Mouse (Mus musculus) inflammation-experienced regulatory T-cells, adult 6 months (primary cell): Measurements from ENCODE around the gene Cad. TPM values are rescaled to one million over a fixed set of nuclear protein-coding genes. Genes with fewer than 3 reads are reported as not detected.

Experiments used
- ATAC-seq: one replicate; pipeline ENCODE4 v1.8.0; 2017
- polyA plus RNA-seq, 3 experiments: library from polyadenylated mRNA; unstranded; fragments of 100-300 nt; shearing (Covaris generic); gene quantifications; one replicate each; pipeline ENCODE4 v1.2.1; 2017

The Cad gene
- polyA plus RNA-seq, 3 experiments from 2014 or later, result 5.4 to 11.8 (median 7.8) TPM

DNA sequence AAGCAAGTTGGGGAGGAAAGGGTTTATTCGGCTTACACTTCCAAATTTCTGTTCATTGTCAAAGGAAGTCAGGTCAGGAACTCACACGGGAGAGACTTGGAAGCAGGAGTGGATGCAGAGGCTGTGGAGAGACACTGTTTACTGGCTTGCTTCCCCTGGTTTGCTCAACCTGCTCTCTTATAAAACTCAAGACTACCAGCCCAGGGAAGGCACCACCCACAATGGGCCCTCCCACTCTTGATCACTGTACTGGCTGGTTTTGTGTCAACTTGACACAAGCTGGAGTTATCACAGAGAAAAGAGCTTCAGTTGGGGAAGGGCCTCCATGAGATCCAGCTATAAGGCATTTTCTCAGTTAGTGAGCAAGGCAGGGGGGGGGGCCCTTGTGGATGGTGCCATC, 16.5 kb downstream of the Cad start:
- ATAC-seq, result no peak

DNA sequence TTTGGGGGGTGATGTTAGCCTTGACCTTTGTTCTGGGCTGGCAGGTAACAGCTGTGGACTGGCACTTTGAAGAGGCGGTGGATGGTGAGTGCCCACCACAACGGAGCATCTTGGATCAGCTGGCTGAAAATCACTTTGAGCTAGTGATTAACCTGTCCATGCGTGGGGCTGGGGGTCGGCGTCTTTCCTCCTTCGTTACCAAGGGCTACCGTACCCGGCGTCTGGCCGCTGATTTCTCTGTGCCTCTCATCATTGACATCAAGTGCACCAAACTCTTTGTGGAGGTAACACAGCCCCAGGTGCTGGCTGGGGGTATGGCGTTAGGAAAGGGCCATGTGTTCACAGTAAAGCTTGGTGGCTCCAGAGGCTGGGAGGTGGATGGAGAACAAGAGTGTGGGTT, 17.2 kb downstream of the Cad start:
- no peak for ATAC-seq

DNA sequence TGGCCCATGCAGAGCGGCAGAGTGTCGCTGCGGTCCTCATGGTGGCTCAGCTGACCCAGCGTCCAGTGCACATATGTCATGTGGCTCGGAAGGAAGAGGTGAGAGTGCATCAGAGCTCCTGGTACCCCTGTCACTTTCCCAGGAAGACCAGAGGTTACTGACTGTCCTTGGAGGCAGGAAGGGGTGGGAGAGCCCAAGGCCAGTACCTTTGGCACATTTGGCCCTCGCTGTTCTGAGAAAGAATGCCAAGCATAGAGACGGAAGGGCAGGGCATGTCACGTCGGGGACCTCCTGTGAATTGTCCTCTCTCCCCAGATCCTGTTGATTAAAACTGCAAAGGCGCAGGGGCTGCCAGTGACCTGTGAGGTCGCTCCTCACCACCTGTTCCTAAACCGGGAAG, 18.6 kb downstream of the Cad start:
- no peak for ATAC-seq

DNA sequence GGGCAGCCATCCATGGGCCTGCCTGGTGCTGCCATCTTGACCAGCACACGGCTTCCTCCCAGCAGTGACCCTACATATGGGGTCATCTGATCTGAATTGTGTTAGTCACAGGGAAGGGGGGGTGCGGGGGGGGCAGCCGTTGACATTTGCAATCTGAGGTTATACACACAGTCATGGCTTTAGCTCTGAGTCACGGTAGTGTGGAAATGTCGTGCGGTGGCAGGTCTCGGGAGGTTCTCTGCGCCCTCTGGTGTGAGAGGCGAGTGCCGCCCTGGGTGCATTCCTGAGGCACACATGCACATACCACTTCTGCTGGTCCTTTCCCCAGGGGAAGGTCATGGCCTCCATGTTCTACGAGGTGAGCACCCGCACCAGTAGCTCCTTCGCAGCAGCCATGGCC, 21.8 kb downstream of the Cad start:
- ATAC-seq, result no peak

DNA sequence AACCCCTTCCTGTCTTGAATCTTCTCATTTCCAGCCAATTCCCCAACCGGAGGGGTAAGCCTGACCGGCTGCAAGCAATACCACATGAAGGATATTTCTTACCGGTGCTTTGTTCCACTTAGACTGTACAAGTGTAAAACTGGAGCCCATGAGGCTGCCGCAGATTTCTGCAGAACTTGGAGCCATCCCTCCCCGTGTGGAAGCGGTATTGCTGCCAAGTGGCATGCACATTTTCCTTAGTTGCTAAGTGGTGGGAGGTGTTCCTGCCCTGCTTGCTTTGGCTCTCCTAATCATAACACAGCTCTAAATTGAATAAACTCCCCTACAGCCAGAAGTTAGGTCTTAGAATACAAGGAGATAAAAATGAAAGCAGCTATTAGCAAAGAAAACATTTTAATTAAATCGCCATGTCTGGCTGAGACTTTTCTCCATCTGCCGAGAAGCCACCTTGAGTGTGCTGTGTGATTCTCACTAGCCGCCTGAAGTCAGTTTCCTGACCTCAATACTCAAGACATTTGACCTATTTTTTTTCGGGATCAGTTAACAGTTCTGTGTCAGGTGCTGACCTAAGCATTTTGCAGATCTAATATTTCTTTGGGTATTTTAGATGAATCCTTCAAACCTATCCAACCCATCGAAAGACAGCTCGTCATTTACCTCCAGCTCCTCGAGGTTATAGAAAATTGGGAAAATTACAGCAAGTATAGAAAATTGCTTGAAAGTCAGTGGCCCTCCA, 25.6 kb downstream of the Cad start:
- ATAC-seq, result no peak

DNA sequence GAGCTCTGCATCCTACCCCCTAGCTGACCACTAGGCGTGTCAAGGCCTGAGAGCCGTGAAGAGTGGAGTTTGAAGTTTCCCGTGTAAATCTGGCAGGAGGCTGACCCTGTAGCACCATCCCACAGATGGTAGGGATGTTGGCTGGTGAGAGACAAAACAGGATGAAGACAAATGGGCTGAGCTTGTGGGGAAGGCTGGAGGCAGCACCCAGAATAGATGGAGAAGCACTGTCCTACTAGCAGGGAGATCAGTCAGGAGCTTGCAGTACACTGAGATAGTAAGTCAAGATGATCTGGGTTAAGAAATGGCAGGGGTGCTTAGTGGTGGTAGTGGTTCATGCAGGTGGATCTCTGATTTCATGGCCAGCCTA, 26.2 kb downstream of the Cad start:
- no peak for ATAC-seq

DNA sequence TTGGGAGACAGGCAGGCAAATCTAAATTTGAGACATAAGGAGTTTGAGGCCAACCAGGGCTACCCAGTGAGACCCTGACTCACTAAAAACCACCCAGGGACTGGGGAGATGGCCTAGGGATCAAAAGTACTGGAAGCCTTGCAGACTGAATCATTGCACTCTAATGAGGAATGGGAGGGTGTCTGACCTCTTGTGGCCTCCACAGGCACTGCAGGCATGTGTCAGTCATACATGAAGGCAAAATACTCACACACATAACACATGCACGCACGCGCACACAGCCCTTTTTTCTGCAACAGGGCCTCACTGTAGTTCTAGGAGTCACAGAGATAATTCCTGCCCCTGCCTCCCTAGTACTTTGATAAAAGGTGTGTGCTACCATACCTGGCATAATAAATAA, 26.8 kb downstream of the Cad start:
- peak; percentile 35 for ATAC-seq

DNA sequence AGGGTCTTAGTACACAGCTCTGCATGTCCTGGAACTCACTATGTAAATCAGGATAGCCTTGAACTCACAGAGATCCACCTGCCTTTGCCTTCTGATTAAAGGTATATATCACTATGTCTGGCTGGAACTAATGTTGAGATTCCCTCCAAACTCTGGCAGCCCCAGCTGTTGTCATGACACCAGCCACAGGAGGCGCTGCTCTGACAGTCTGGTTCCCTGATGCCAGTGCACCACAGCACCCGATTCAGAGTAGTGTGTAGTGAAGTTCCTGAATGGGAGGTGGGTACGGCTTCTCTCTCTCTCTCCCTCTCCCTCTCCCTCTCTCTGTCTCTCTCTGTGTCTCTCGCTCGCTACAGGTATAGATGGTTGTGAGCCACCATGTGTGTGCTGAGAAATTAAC, 27.8 kb downstream of the Cad start:
- no peak for ATAC-seq

DNA sequence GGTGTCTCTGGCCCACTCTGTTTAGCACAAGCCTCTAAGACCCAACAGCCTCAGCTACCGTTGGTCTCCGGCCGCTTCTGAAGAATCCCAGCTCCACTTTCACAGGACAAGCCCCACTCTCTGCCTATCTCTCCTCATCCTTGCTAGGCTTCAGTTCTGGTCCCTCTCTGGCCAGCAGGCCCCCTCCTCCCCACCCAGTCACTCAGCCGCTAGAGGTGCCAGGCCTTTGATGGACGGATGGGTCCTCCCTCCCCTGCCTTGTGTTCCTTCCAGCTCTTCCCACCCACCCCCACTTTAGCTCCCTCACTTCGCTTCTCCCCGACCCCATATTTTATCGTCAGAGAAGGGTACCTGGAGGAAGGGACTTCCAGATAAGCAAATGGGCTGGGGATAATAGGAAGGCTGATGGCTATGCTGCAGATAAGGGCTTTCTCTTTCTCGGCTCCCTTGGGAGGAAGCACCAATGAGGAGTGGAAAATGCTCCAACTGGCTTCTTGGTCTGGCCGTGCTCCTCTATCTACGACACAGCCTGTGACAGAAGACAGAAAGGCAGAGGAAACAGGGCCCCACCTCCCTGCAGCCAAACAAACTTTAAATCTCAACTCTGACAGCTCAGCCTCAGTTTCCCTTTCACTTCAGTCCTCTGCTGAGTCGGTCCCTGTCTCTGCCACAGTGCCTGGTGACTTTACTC, 28.5 kb downstream of the Cad start:
- no peak for ATAC-seq

DNA sequence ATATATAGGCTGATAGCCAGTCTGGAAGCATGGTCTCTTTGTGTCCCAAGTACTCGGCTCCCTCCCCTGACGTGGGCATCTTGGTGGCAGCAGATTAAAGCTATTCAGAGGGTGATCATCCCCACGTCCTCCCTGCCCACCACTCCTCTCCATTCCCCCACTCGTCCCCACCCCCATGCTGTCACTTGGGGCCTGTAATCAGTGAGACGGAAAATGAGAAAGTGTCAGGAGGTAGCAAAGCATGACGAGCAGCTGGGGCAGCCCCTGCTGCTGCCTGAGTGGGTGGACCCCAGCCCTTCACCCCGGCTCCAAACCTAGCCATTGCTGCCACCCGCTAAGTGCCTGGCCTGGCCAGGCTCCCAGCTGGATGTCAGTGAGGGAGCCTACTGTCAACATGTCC, 29.4 kb downstream of the Cad start:
- peak; percentile 50 for ATAC-seq

DNA sequence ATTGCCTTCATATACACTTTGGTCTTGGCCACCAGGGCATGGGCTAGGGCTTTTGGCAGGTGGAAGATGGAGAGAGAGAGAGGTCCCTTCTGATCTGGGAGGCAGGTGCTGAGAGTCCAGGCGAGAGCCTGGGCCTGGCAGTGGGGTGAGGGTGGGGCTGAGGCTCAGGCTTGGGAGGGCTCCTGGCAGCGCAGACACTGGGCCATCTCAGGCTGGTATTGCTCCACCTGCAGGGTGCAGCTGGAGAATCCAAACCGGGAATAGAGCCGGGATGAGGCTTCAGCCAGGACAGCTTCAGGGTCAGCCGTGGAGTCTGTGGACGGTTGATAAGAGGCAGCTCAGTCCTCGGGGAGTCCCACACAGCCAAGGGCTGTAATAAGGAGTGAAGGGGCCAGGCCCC, 32.0 kb downstream of the Cad start:
- ATAC-seq, result no peak

DNA sequence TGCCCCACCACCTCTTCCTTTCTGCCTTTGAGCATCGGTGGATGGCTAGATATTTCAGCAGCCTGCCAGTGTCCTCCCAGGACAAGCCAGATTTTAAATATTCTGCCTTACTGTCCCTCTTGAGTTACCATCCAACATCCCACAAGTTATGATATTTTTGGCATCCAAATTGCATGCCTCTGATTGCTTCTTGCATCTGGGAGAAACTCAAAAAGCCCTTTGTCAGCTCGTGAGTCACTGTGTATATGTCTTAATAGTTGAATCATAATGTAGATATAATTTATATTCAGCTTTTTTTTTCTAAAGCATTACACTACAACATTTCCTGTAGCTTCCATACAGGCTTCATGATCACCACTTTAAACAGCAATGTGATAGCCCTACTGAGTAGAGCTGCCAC, 32.6 kb downstream of the Cad start:
- ATAC-seq, result no peak

DNA sequence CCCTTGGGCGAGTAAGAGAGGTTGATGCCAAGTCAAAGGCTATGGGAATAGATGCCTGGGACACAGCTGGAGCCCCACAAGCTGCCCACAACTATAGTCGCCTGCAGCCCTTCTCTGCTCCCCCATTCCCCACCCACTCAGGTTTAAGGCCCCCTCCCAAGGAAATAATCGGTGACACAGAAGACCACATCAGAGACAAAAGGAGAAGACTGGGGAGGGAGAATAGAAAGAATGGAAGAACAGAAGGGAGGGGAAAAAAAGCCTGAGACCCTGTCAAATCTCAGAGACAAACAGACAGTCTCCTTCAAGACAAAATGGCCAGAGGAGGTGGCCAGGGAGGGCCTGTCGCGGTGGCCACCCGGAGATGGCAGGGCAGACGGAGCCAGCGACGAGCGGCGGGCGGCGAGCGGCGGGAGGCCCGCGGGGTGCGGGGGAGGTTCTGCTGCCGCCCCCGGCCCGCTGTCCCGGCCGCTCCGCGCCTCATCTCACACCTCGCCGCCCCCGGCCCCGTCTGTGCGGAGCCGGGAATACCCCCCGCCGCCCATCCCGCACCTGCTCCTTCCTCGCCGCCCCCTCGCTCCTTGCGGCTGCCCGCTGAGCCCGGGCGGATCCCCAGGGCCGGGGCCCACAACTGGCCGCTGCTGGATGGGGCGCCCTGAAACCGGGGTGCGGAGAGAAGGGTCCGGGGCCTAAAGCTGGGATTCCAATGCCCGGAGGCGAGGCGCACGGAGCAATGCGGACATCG, 37.8 kb downstream of the Cad start:
- ATAC-seq, result no peak

DNA sequence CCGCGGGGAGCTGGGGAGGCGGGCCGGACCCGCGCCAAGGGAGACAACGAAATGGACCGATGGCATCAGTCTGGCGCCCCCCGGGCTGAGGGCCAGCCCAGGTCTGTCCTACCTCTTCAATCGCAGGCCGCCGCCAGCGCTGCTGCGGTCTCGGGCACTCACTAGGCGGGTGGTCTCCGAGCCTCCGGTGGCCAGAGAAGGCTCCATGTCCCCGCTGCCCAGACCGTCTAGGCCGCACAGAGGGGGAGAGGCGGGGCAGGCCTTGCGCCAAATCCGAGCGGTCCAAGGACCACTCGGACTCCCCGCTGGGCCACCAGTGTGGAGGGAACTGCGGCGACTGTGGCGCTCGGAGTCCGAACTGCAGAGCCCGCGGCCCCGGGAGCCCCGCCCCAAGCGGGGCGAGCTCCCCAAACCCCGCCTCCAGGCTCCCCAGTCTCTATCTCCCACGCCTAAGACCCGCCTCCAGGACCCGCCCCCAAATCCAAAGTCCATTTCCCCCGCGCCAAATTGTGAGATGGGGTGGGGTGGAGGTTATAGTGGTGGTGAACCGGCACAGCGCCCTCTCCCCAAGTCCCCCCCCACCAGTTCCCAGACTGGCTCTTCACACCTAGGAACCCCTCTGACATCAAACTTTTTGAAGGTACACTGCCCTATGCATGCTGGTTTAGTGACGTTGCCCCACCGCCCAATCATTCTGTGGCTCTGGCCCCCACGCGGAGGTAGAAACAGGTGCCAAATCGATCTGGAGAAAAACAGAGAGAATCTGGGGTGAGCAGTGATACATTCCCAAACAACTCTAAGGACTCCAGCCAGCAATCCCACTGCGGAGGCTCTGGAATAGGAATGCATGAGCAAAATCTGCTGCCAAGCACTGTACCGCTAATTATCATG, 38.8 kb downstream of the Cad start:
- ATAC-seq, result no peak

DNA sequence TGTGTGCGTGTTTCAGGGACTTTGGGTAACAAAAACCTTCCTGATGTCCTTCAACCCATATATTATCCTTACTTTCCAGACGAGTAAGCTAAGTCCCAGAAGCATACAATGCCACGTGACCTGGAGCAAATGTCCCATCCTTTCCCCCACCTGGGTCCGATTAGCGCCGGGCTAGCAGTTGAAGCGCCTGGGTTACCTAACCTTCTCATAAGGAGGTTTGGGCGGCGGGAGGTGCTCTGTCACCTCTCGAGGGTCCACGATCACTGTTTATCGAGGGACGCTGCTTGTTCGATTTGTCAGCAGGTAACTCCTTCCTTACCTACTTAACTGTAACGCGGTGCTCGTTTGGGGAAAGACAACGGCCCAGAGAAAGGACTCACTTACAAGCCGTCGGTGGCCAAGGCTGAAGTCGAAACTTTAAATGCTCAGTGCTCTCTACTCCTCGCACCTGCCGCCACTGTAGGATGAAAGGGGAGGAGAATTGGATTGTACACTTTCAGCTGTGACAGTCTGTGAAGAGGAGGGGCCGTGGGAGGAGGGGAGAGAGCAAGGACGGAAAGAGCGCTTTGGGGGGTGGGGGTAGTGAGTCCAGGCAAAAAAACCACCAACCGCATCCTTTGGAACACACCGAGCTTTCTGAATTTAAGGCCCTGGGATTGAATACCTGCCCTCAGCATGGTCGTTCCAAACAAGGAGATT, 39.7 kb downstream of the Cad start:
- peak; percentile 35 for ATAC-seq

DNA sequence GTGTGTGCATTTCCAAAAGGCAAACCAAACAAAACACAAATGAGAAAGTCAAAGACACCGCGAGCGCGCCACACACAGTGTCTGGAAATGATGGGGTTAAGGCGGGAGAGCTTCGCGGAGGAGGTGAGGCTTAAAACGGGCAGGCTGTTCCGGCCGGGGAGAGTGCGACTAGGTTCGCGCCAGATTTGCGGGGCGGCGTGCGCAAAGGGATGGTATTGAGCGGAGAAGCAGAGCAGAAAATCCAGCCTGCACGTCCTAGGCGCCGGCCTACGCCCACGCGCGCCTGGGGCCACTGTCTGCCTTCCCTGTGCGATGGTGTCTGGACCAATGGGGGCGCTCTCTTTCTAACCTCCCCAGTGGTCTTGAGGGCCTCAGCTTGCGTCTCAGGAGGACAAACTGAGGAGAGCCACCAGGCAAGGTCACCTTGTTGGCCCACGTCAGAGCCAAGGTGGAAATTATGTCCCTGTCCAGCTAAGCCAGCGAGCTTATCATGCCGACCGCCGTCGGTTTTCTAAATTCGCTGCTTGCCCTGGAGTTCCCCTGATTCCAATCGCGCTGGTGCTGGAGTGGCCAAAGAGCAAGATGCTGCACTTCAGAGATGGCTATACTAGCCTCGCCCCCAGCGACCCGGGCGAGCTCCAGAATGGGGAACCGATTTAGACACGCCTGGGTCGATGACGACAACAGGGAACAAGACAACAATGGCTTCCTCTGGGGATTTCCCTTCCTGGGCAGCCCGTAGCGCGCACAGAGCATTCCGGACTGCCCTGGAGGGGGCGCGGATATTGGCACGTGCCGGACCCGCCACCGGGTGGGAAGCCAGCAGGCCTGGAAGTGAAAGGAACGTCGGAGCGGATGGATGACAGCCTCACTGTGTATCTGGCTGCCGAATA, 40.5 kb downstream of the Cad start:
- ATAC-seq, result peak; percentile 80

DNA sequence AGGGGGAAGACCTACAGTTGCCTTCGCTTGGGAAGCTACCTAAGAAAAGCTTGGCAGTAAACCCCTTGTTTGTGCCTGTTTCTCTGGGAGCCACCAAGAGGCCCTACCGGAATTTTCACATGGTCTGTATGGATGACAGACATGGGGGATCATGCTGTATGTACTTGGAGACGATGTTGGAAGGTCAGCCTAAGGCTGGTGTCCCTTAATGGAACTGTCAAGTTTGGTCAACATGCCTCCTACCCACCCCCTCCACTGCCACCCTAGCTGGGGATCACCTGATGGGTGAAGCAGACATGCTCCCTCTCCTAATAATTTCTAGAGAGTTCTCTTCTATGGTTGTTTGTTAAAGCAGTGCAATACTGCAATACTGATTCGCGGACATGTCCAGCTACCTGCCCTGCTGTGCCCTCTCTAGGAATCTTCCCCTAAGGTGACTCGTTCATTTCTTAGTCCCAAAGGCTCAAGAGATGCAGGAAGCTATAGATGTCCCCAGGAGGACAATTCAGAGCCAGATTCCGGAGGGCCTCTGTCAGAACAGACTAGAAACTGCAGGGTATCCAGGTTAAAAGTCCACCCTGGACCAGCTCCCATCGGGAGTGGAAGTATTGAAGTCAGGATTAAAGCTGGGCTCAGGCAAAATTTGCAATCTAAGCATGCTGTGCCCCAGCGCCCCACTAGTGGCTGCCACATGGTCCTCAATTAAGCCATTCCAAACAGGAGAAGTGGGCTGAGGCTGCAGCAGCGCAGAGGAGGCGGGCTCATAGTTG, 41.3 kb downstream of the Cad start:
- no peak for ATAC-seq

DNA sequence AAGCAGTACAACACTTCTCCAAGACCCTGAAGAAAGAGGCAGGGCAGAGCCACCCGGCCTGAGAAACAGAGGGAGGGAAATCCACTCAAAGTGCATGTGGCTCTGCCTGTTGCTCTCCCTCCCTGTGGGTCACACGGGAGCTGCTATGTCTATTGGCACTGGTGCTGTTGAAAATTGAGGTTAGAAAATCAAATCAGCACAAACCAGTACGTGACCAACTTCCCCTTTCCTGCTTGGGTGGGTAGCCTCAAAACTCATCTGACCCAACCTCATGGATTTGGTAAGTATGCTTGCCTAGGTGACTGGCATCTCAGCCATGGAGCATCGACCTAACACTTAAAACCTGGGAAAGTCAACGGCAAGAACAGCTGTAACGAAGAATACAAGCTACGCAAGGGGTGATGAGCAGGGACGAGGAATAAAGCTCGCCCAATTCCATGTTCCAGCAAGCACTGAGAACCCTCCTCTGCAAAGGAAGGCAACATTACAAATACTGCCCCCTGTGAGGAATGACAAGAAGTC, 51.3 kb downstream of the Cad start, which contains the start of gene Dnajc5g:
Dnajc5g (plus strand) TSS at position 472 of the 522 bp plus-strand sequence.
- ATAC-seq, result no peak

DNA sequence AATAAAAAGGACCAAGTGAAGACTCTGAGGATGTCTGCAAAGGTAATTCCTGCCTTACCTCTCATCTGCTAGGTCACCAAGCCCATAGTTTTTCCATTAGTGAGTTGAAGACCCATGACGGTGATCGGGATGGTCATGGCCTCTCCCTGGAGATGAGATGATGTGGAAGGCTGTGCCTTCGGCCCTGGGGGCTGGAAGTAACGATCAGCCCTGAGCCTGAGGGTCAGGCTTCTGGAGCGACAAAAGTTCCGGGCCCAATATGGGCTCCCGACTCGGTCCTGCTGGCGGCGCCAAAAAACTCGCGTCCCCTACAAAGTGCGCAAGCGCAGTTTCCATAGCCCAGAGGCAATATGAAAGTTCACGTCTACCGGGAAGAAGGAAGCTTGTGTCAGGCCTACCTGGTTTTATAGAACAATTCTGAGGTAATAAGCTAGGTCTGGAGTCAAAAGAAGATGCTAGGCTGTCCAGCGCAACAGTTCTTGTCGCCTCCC, 53.5 kb downstream of the Cad start, which contains the start of gene Slc30a3:
Slc30a3 (minus strand) TSS at position 238 of the 491 bp plus-strand sequence.
- no peak for ATAC-seq

DNA sequence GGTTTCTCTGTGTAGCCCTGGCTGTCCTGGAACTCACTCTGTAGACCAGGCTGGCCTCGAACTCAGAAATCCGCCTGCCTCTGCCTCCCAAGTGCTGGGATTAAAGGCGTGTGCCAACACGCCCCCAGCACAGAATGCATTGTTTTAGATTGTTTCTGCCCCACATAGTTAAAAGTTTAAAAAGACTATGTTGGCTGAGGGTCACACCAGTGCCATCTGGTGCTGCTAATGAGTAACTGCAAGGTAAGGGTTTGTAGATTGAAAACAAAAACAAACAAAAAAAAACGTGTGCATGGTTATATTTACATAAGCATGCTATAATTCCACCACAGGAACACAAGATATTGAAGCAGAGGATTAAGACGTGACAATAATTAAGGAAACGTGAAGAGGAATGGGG, 56.2 kb downstream of the Cad start:
- no peak for ATAC-seq
